Mouse (Mus musculus) MEL (cell line): ENCODE data around the gene Sgms1. TPM values are rescaled to one million over a fixed set of nuclear protein-coding genes. Genes with fewer than 3 reads are reported as not detected.

Source experiments
- DNase-seq: peaks from one replicate; pipeline ENCODE4 v3.0.0; 2011; ENCODE audit warnings: low read depth, low spot score
- H3K27ac ChIP-seq: 2 replicates; pipeline ENCODE4 v1.5.1; 2012; ENCODE audit warnings: low read depth, mild to moderate bottlenecking, control low read depth, low read length, moderate library complexity; ENCODE audit not compliant: control insufficient read depth
- H3K27me3 ChIP-seq, 2 experiments: fragments of 150-350 bp in 1 of 2; sonication (generic) in 1 of 2; 2 replicates each; pipeline ENCODE4 v1.6.1; 2012; ENCODE audit warnings: low read length in 2 of 2, mild to moderate bottlenecking in 2 of 2, improper control_type of control experiment in 1 of 2, moderate library complexity in 1 of 2; ENCODE audit not compliant: insufficient read depth in 2 of 2, control insufficient read depth in 1 of 2
- H3K36me3 ChIP-seq, 2 experiments: 2 replicates each; pipeline ENCODE4 v1.6.1; 2012 to 2014; ENCODE audit warnings: low read length in 2 of 2, improper control_type of control experiment in 1 of 2, inconsistent platforms in 1 of 2, mild to moderate bottlenecking in 1 of 2; ENCODE audit not compliant: insufficient read depth in 2 of 2, control insufficient read depth in 1 of 2
- H3K4me1 ChIP-seq, 2 experiments: fragments of 150-350 bp in 1 of 2; sonication (generic) in 1 of 2; 2 replicates each; pipeline ENCODE4 v1.6.1; 2012; ENCODE audit warnings: low read length in 2 of 2, improper control_type of control experiment in 1 of 2, mild to moderate bottlenecking in 1 of 2; ENCODE audit not compliant: insufficient read depth in 2 of 2, control insufficient read depth in 1 of 2
- H3K4me3 ChIP-seq, 2 experiments: fragments of 150-350 bp in 1 of 2; sonication (generic) in 1 of 2; 2 replicates each; pipeline ENCODE4 v1.5.1; 2012; ENCODE audit warnings: low read depth in 2 of 2, low read length in 2 of 2, mild to moderate bottlenecking in 2 of 2, moderate library complexity in 2 of 2, control low read depth in 1 of 2, improper control_type of control experiment in 1 of 2; ENCODE audit not compliant: control insufficient read depth in 1 of 2, insufficient read depth in 1 of 2
- H3K79me2 ChIP-seq: 2 replicates; pipeline ENCODE4 v1.6.1; 2012; ENCODE audit warnings: mild to moderate bottlenecking, low read length, moderate library complexity; ENCODE audit not compliant: control insufficient read depth, poor library complexity, insufficient read depth
- H3K9ac ChIP-seq: 2 replicates; pipeline ENCODE4 v1.6.1; 2012; ENCODE audit warnings: low read depth, mild to moderate bottlenecking, control low read depth, low read length, moderate library complexity; ENCODE audit not compliant: control insufficient read depth, poor library complexity, severe bottlenecking
- H3K9me3 ChIP-seq: fragments of 150-350 bp; sonication (generic); replicated peaks from 2 replicates; pipeline ENCODE4 v1.6.1; 2012; ENCODE audit warnings: mild to moderate bottlenecking, low read length, improper control_type of control experiment, moderate library complexity; ENCODE audit not compliant: insufficient read depth
- BHLHE40 ChIP-seq: IDR thresholded peaks from 2 replicates; pipeline ENCODE4 v1.6.1; 2012; ENCODE audit warnings: low read depth, mild to moderate bottlenecking, inconsistent platforms, low read length, improper control_type of control experiment, borderline replicate concordance
- CHD1 ChIP-seq: IDR thresholded peaks from 2 replicates; pipeline ENCODE4 v1.6.1; 2012; ENCODE audit warnings: low read depth, mild to moderate bottlenecking, inconsistent platforms, low read length, improper control_type of control experiment
- CTCF ChIP-seq, 3 experiments: IDR thresholded peaks in 2 of 3; conservative IDR thresholded peaks in 1 of 3; 2 replicates each; pipeline ENCODE4 v1.5.1; 2011 to 2012; ENCODE audit warnings: low read length in 3 of 3, low read depth in 2 of 3, mild to moderate bottlenecking in 2 of 3, improper control_type of control experiment in 1 of 3, inconsistent platforms in 1 of 3, mixed read lengths in 1 of 3, moderate library complexity in 1 of 3; ENCODE audit not compliant: control insufficient read depth in 1 of 3, insufficient read depth in 1 of 3, poor library complexity in 1 of 3, severe bottlenecking in 1 of 3
- E2F4 ChIP-seq: IDR thresholded peaks from 2 replicates; pipeline ENCODE4 v1.6.1; 2011; ENCODE audit warnings: low read depth, low read length, improper control_type of control experiment, borderline replicate concordance
- EP300 ChIP-seq, 2 experiments: IDR thresholded peaks; 2 replicates each; pipeline ENCODE4 v1.6.1; 2011; ENCODE audit warnings: improper control_type of control experiment in 2 of 2, low read length in 2 of 2, low read depth in 1 of 2, mild to moderate bottlenecking in 1 of 2
- JUND ChIP-seq: IDR thresholded peaks from 2 replicates; pipeline ENCODE4 v1.6.1; 2011; ENCODE audit warnings: low read depth, mild to moderate bottlenecking, improper control_type of control experiment, low read length
- KAT2A ChIP-seq: conservative IDR thresholded peaks from 2 replicates; pipeline ENCODE4 v1.6.1; 2012; ENCODE audit warnings: low read depth, low read length, improper control_type of control experiment, inconsistent platforms
- MAFK ChIP-seq: IDR thresholded peaks from 2 replicates; pipeline ENCODE4 v1.6.1; 2011; ENCODE audit warnings: low read depth, mild to moderate bottlenecking, low read length, improper control_type of control experiment, borderline replicate concordance
- MAX ChIP-seq: IDR thresholded peaks from 2 replicates; pipeline ENCODE4 v1.6.1; 2011; ENCODE audit warnings: low read length, improper control_type of control experiment
- MAZ ChIP-seq: IDR thresholded peaks from 2 replicates; pipeline ENCODE4 v1.6.1; 2012; ENCODE audit warnings: low read depth, mild to moderate bottlenecking, inconsistent platforms, low read length, improper control_type of control experiment
- MEF2A ChIP-seq: IDR thresholded peaks from 2 replicates; pipeline ENCODE4 v1.6.1; 2014; ENCODE audit warnings: low read depth, mild to moderate bottlenecking, inconsistent platforms, low read length, improper control_type of control experiment; ENCODE audit not compliant: poor library complexity, insufficient replicate concordance, severe bottlenecking; ENCODE audit errors: extremely low read depth
- MYB ChIP-seq: IDR thresholded peaks from 2 replicates; pipeline ENCODE4 v1.6.1; 2011; ENCODE audit warnings: mild to moderate bottlenecking, low read depth, low read length, improper control_type of control experiment
- NELFE ChIP-seq: IDR thresholded peaks from 2 replicates; pipeline ENCODE4 v1.6.1; 2011; ENCODE audit warnings: low read depth, low read length, improper control_type of control experiment
- NRF1 ChIP-seq: IDR thresholded peaks from 2 replicates; pipeline ENCODE4 v1.6.1; 2014; ENCODE audit warnings: low read depth, mild to moderate bottlenecking, inconsistent platforms, low read length, improper control_type of control experiment, moderate library complexity; ENCODE audit not compliant: poor library complexity, insufficient read depth, severe bottlenecking
- POLR2AphosphoS5 ChIP-seq: IDR thresholded peaks from 2 replicates; pipeline ENCODE4 v1.6.1; 2012; ENCODE audit warnings: low read depth, borderline replicate concordance, mild to moderate bottlenecking, inconsistent platforms, low read length, moderate library complexity, mixed read lengths
- RAD21 ChIP-seq: IDR thresholded peaks from 2 replicates; pipeline ENCODE4 v1.6.1; 2011; ENCODE audit warnings: mild to moderate bottlenecking, low read depth, low read length, improper control_type of control experiment
- RCOR1 ChIP-seq: IDR thresholded peaks from 2 replicates; pipeline ENCODE4 v1.6.1; 2012; ENCODE audit warnings: low read depth, mild to moderate bottlenecking, inconsistent platforms, low read length, improper control_type of control experiment
- SIN3A ChIP-seq: IDR thresholded peaks from 2 replicates; pipeline ENCODE4 v1.6.1; 2012; ENCODE audit warnings: low read length, improper control_type of control experiment, inconsistent platforms
- SMC3 ChIP-seq: IDR thresholded peaks from 2 replicates; pipeline ENCODE4 v1.6.1; 2011; ENCODE audit warnings: low read depth, low read length, improper control_type of control experiment
- TAL1 ChIP-seq: IDR thresholded peaks from 2 replicates; pipeline ENCODE4 v1.6.1; 2012; ENCODE audit warnings: mild to moderate bottlenecking, inconsistent platforms, low read length, moderate library complexity, mixed read lengths
- TBP ChIP-seq: IDR thresholded peaks from 2 replicates; pipeline ENCODE4 v1.8.0; 2011; ENCODE audit warnings: low read depth, low read length, improper control_type of control experiment
- TCF12 ChIP-seq: IDR thresholded peaks from 2 replicates; pipeline ENCODE4 v1.6.1; 2014; ENCODE audit warnings: low read depth, mild to moderate bottlenecking, inconsistent platforms, low read length, improper control_type of control experiment, moderate library complexity
- USF1 ChIP-seq: IDR thresholded peaks from 2 replicates; pipeline ENCODE4 v1.6.1; 2014; ENCODE audit warnings: low read depth, mild to moderate bottlenecking, inconsistent platforms, low read length, improper control_type of control experiment, moderate library complexity
- USF2 ChIP-seq, 2 experiments: IDR thresholded peaks; 2 replicates each; pipeline ENCODE4 v1.6.1; 2011 to 2012; ENCODE audit warnings: improper control_type of control experiment in 2 of 2, low read length in 2 of 2, borderline replicate concordance in 1 of 2, inconsistent platforms in 1 of 2, low read depth in 1 of 2, mild to moderate bottlenecking in 1 of 2; ENCODE audit not compliant: insufficient read depth in 1 of 2
- ZC3H11A ChIP-seq: IDR thresholded peaks from 2 replicates; pipeline ENCODE4 v1.6.1; 2012; ENCODE audit warnings: low read depth, mild to moderate bottlenecking, inconsistent platforms, low read length, improper control_type of control experiment
- ZMIZ1 ChIP-seq: IDR thresholded peaks from 2 replicates; pipeline ENCODE4 v1.6.1; 2012; ENCODE audit warnings: low read depth, mild to moderate bottlenecking, inconsistent platforms, low read length, improper control_type of control experiment, moderate library complexity
- polyA plus RNA-seq, 2 experiments: library from polyadenylated mRNA; stranded (reverse) in 1 of 2; unstranded in 1 of 2; fragments of >175 nt in 1 of 2; fragments of >200 nt in 1 of 2; gene quantifications; 2 replicates each; pipeline versions ENCODE4 v1.2.1 to v1.2.4; 2012; ENCODE audit warnings: low replicate concordance in 2 of 2, low read depth in 1 of 2; ENCODE audit not compliant: insufficient read length in 2 of 2, insufficient read depth in 1 of 2, missing spikeins in 1 of 2
- total RNA-seq: library from RNA; depleted of rRNA; stranded (reverse); fragments of 300-350 nt; gene quantifications from 2 replicates; pipeline ENCODE4 v1.2.3, GENCODE M21; 2012

Gene Sgms1
- total and polyA plus RNA-seq, 3 experiments = 16.3 to 18.5 TPM; not detected in 1

GRCm38 (mm10) chr19:32092358-32092757 lies 297.2 kb downstream of the Sgms1 start:
- no peak for DNase-seq
- H3K4me1 ChIP-seq = peaks cover under 1 to 4% of the 10 kb centered on the region in 2 experiments; a peak in 3 of 4 replicates
- no peaks in the 10 kb centered on the region for H3K79me2 ChIP-seq
- TF ChIP-seq SMC3 (no peak), E2F4 (no peak), JUND (no peak), CHD1 (no peak), KAT2A (no peak), SIN3A (no peak), MAX (no peak), EP300 (IDR thresholded peaks at IDR 0.05; ENCODE audit: low read depth in 1 of 2, low read length in 2 of 2) (no peak), BHLHE40 (no peak), TBP (no peak), MAZ (no peak), USF2 (IDR thresholded peaks at IDR 0.05; ENCODE audit: borderline replicate concordance in 1 of 2, insufficient read depth in 1 of 2, low read depth in 1 of 2, low read length in 2 of 2) (no peak), MEF2A (no peak), ZC3H11A (no peak)
- H3K9ac ChIP-seq = no peak overlapping the region
- peaks cover 0 to 2% of the 10 kb centered on the region in 2 experiments; a peak in 2 of 4 replicates for H3K36me3 ChIP-seq
- no peaks in the 10 kb centered on the region for H3K27me3 ChIP-seq
- no peak overlapping the region for H3K27ac ChIP-seq
- no peak overlapping the region for H3K4me3 ChIP-seq
- no peaks in the 10 kb centered on the region for H3K9me3 ChIP-seq

- no peaks in the 10 kb centered on the region for H3K9me3 ChIP-seq
- DNase-seq = peak; percentile 15
- H3K36me3 ChIP-seq = peaks cover 0 to 2% of the 10 kb centered on the region in 2 experiments; a peak in 2 of 4 replicates
- peaks cover 3 to 4% of the 10 kb centered on the region in 2 experiments; a peak in 3 of 4 replicates for H3K4me1 ChIP-seq
- TF ChIP-seq USF1 = no peak
- no peak for TF ChIP-seq NRF1
- TF ChIP-seq NELFE = no peak
- TF ChIP-seq ZMIZ1 = no peak
- TF ChIP-seq MAZ = no peak
- TF ChIP-seq CTCF (IDR thresholded peaks at IDR 0.05 in 2 of 3, conservative IDR thresholded peaks at IDR 0.05 in 1 of 3; ENCODE audit: control insufficient read depth in 1 of 3, insufficient read depth in 1 of 3, low read depth in 2 of 3, low read length in 3 of 3, poor library complexity in 1 of 3, severe bottlenecking in 1 of 3) = no peak
- no peak for TF ChIP-seq RAD21
- TF ChIP-seq TCF12 = no peak
- TF ChIP-seq MAFK = no peak
- TF ChIP-seq KAT2A = no peak
- no peak for TF ChIP-seq POLR2AphosphoS5
- TF ChIP-seq E2F4 = no peak
- TF ChIP-seq EP300 (IDR thresholded peaks at IDR 0.05; ENCODE audit: low read depth in 1 of 2, low read length in 2 of 2) = no peak
- TF ChIP-seq TBP = no peak
- no peak for TF ChIP-seq MYB
- no peak for TF ChIP-seq TAL1
- TF ChIP-seq RCOR1 = no peak
- TF ChIP-seq MEF2A = no peak
- H3K9ac ChIP-seq = no peak overlapping the region
- no peaks in the 10 kb centered on the region for H3K27me3 ChIP-seq
- no peaks in the 10 kb centered on the region for H3K79me2 ChIP-seq
- H3K27ac ChIP-seq = no peak overlapping the region
- H3K4me3 ChIP-seq = no peak overlapping the region
Measured at GRCm38 (mm10) chr19:32090804-32091203, 298.7 kb downstream of the Sgms1 start.
